Mouse (Mus musculus) 416B (cell line): ENCODE results near the gene Cdiptos.

Source experiments
- DNase-seq: peaks from one replicate; pipeline ENCODE4 v3.0.0; 2011; ENCODE audit warnings: low read depth

Cdiptos gene

GRCm38 (mm10) chr7:126975950-126976866 is at the start of gene Cdiptos:
Gene Cdiptos, minus strand, starts transcription at chr7:126976098.
- DNase-seq: peak; percentile 98

GRCm38 (mm10) chr7:127024755-127025555 is 49.1 kb upstream of the Cdiptos start:
- DNase-seq: peak; percentile 92

DNA sequence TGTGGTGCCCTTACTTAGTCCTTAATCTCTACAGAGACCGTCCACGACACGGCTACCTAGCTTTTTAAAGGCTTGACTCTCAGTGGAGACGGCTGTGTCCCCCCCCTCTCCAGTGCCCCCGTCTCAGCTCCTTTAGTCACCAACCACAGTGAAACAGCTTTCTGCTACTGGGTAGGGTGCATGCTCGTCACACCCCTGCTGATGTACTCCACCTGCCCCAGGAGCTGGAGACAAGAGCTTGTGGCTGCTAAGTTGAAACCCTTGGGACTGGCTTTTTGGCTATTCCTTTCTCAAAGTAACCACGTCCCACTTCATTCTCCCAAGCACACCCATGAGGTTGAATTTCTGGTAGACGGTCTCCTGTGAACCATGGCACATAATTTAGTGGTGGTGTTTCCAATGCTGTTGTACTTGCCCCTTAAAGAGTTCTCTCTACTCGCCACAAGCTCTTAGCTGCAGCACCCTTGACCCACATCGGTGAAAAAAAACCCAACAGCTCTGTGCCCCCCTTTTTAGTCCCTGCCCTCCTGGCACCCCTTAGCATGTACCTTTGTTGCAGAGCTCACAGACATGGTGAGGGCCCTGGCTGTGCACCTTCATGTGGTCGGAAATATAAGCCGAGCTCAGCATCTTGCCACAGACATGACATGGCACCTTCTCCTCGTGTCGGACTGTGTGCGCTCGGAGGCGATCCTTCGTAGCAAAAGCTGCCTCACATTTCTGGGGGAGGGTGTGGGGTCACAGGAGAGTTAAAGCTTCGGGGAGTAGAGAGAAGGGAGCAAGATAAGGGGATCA is 48.2 kb upstream of the Cdiptos start:
- DNase-seq: peak; percentile 57

GRCm38 (mm10) chr7:127023272-127023691 is 47.4 kb upstream of the Cdiptos start:
- no peak for DNase-seq

DNA sequence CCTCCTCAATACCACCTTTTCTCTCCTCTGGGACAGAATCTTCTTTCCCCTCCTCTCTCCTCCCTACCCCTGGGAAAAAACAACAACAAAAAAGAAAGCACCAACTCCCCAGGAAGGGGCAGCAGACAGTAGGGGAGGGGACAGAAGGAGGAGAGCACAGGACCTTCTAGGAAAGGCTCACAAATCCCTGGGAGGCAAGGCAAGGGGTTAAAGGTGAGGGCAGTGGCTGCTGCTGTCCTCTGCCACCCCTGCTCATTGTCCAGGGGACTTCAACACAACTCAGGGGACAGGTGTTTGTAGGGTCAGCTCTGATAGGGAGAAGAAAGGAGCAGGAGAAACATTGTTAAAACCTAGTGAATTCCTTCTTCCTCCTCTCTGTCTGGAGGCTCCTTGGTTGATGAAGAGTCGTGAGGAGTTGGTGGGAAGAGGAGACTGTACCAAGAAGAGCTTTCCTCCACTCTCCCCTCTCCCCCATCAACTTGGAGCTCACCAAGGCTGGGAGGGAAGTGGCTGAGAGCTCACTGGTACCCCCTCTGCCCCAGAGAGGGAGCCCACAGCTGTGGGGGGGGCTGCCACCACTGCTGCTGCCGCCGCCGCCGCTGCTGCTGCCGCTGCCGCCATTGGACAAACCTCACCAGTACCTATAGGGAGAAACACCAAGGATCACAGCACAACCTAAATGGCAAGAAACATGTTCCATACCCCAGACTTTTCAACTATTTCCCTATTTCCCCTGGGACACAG is 46.8 kb upstream of the Cdiptos start:
- DNase-seq: no peak

DNA sequence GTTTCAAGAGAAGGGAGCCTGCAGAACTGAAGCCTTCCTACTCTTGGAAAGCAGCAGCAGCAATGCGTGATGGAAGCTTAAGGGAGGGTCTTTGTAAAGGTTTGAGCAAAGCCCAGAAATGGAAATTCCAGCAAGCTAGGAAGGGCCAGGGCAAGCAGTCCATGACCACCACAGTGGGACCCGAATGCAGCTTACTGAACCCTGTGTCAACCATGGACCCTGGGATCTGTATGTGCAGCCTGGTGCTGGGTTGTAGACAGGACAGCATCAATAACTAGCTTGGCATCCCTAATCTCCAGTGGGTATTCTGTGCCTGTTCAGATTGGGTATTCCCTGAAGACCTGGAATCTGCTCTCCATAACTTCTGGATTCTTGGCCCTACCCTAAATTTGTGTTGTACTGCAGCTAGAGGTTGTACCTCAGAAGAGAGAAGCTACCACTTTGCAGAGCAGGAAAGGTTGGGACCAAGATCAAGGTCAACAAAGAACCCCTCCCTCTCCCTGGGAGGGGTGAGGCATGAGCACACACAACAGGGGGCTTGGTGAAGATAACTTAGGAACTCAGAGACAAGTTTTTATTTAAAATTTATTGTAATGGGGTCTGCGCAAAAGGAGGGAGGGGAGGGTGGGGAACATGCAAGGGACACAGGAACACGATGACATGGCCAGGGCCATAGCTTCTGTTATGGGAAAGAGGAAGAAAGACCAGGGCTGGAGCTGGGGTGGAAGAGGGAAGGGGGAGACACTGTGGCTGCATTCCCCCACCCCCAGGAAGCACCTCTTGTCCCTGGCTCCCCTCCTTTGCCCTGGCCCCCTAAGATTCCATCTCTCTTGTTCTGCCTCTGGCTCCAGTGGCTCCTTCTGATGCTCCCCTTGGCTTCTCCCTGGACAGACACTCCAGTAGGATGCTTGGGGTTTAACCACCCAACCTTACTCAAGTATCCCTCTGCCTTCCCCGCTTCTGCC is 45.9 kb upstream of the Cdiptos start:
- peak; percentile 25 for DNase-seq

GRCm38 (mm10) chr7:127020901-127021562 is 45.1 kb upstream of the Cdiptos start, which contains the start of the genes Gm42742 and Prrt2:
Gene Gm42742, minus strand, starts transcription at chr7:127021097.
Gene Prrt2, minus strand, starts transcription at chr7:127021211.
- DNase-seq: no peak

GRCm38 (mm10) chr7:127020491-127020890 is 44.6 kb upstream of the Cdiptos start:
- DNase-seq: no peak

DNA sequence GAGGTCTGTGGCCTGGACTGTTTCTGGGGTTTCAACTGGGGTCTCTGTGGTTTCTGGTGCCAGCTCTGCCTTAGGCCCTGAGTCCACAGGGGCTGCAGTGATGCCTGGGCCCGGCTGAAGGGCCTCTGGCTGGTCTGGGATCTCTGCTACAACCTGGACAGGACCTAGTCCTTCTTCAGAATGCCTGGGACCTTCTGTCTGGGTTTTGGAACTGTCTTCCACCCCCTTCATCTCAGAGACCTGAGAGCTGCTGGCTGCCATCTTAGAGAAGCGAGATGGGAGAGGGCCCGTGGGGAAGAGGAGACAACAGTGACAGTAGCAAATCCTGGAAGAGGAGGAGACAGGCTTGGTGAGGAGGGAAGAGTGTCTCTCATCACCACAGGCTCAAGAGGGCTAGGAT is 44.1 kb upstream of the Cdiptos start:
- no peak for DNase-seq

DNA sequence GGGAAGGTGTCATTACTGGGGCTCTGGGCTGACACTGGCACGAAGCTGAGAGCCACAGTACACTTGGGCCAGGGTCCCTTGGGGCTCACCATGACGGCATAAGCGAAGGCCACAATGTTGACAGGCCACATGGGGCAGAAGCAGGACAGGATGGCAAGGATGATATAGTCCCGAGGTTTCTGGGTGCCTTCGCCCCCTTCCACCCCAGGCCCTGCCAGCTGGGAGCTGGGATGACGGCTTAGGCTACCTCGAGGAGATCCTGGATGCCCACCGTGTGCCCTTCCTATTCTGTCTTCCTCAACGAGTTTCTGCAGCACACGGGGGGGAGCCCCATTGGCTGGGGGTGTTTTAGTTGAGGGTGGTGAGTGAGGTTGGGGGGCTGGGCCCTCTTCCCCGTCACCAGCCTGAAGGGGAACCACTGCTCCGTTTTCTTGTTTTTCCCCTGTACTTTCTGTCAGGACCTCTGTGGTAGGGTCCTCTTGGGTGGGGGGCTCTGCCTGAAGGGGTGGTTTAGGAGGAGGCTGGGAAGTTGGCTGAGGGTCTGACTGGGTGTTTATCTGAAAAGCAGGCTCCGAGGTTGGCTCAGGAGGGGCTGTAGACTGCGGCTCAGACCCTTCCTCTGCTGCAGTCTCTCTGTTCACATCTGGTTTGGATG is 43.5 kb upstream of the Cdiptos start:
- no peak for DNase-seq

DNA sequence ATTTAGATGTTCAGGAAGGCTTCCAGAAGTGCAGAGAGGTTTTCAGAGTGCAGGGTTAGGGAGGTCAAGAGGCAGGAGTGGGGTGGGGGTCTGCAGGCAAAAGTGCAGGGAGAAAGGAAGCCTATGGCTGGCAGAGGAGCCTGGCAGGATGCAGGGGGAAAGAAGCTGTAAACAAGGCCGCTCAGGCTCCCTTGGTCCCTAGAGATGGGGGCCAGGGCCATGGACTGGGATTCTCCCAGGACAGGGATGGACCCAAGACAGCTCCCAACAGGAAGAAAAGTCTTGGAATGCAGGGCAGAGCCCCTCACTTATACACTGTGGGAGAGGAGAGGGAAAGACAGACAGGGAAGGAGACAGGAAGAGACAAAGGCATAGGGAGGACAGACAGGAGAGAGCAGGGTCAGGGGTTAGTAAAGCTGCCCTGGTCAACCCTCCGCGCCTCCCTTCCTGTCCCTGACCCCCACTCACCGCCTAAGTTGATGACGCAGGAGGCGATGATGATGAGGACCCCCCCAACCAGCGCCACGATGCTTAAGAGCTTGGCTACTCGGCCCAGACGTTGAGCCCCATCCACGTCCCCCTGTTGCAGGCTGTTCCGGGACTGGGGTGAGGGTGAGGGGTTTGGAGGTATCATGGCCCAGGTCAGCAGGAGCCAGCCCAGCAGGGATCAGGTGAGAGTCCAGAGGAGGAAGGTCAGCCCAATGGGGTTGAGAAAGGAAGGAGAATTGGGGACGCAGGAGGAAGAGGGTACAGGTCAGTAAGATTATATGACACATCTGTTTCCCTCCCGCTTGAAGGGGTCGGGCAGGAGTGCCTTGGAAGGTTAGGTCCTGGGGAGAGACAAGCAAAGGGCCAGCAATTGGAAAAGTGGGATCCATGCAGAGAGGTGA is 42.8 kb upstream of the Cdiptos start:
- no peak for DNase-seq

DNA sequence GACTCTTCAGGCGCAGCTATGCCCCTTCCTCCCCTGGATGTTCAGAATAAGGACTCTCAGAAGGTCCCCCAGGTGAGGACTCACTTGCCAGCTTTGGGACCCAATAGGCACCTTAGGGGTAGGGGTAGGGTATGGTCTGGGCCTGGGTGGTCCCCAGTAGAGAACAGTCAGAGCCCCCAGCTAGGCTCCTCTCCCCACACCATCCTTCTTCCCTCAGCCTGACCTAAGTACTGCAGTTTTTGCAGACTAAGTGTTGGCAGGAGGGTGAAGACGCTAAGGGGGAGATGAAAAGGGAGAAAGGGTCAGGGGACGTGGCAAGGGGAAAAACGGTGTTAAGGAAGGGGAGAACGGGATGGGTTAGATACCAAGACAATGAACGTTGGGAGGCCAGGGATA is 42.0 kb upstream of the Cdiptos start:
- DNase-seq: no peak

DNA sequence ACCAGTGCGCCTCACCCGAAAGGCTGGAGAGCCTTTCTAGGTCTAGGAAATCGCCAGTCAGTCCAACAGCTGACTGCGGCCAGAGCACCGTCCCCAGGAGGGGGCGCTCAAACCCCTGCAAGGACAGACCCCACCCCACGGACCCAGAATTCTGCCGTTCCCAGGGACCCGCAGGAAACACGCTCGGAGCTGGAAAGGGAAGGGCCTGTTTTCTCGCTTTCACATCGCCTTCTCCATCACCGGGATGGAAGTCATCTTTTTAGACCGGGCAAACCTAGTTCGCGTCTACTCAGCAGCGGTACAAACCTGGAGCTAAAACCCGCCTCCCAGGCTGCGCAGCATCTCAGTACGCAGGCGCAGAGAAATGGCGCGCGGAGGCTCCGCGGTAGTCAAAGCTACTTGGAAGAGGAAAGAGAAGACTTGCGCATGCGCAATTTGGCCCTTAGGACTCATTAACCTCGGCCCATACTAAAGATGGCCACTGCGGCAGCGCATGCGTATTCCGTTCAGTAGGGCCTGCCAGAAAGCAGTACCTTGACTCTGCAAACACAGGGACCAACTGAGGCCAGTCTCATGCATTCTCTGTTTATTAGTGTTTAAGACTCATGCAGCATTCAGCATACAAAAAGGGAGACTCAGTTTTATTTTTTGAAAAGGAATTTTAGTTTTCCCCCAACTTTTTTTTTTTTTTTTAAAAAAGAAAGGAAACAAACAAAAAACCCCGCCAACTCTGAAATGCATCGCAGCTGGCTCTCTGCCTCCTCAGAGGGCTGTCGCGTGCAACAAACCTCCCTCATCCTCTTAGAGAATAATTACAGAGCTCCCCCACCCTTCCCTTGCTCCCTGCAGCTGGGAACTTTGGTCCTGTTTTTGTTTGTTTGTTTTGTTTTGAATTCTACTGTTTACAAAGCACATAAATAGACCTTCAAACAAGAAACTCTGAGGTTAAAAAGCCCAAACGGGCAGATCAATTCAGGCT is 41.4 kb upstream of the Cdiptos start, which contains the start of gene Pagr1a:
Gene Pagr1a, minus strand, starts transcription at position 382 of the 979 bp plus-strand sequence.
- DNase-seq: peak; percentile 100

- DNase-seq: no peak
These were observed 40.6 kb upstream of the Cdiptos start for GRCm38 (mm10) chr7:127016486-127016938.

GRCm38 (mm10) chr7:127016481-127016485 is 40.4 kb upstream of the Cdiptos start, which contains the start of gene Pagr1b:
Gene Pagr1b, minus strand, starts transcription at chr7:127016484.
- DNase-seq: no peak

DNA sequence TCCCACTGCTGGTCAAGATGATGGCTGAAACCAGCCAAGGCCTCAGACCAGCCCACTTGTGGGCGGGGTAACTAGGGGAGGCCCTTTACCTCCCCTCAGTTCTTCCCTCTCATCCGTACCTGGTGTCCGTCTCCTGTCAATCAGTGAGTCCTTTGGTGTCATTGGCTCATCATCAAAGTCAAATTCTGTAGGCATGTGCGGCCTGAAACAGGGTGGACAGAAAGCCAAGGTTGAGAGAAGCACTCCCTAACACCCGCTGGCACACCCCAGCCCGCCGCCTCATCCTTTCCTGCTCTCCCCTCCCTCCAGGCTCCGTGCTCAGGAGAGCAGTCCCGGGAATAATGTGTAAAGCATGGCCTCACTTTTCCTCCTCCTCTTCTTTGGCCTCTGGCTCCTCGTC is 40.2 kb upstream of the Cdiptos start:
- DNase-seq: peak; percentile 92

DNA sequence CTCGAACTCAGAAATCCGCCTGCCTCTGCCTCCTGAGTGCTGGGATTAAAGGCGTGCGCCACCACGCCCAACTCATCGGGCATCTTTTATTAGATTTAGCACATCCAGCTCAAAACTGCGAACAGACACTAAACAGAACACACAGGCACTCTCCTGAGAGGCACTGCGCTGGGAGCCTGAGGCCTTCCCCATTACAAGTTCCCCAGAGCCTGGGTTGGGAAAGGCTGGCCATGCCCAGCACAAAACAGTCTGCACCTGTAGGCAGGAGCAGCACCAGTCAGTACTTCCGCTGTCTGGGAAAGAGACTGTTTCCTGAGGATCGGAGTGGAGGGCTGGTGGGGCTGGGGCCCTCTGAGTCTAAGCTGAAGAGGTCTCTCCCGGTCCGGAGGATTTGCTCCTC is 39.1 kb upstream of the Cdiptos start:
- DNase-seq: no peak
